Mouse (Mus musculus) adrenal gland, adult 18-20 months (tissue): Measurements from ENCODE around the gene Dbr1. TPM values are rescaled to one million over a fixed set of nuclear protein-coding genes. Genes with fewer than 3 reads are reported as not detected.
"Not testable (repeated sequence)": the region's sequence is repeated elsewhere in the genome, so short reads cannot be mapped to it uniquely, and the experiment has no call there.

Source experiments
- DNase-seq, 2 experiments: peaks; one replicate each; pipeline ENCODE4 v3.0.0; 2021 to 2022; ENCODE audit warnings: low spot score in 2 of 2
- long read RNA-seq, 2 experiments: library from polyadenylated mRNA; stranded (forward); transcript quantifications; one replicate each; pipeline ENCODE4 v2.0.0; 2021
- total RNA-seq, 2 experiments: library from RNA; stranded (reverse); gene quantifications; 1 replicate in 1 of 2; 2 replicates in 1 of 2; pipeline ENCODE4 v1.2.3; 2021

Gene Dbr1
- 10 to 100 TPM; 10.2 to 14.4 TPM for total RNA-seq
- long read RNA-seq, experiment 1, transcript Dbr1-201 (8 exons, 2,261 nt) = major isoform, 11 of 13 reads
- long read RNA-seq, experiment 1, partial matches to known transcripts = 0 of 13 reads
- long read RNA-seq, experiment 1, other reads (novel, unspliced or antisense) = 2 of 13 reads
- long read RNA-seq, experiment 2, transcript Dbr1-201 (8 exons, 2,261 nt) = major isoform, 34 of 38 reads
- long read RNA-seq, experiment 2, partial matches to known transcripts = 1 of 38 reads
- long read RNA-seq, experiment 2, other reads (novel, unspliced or antisense) = 3 of 38 reads

GRCm38 (mm10) chr9:99575677-99576480, at the start of gene Dbr1:
Gene Dbr1, plus strand, starts transcription at chr9:99575799.
- peak; percentile 91 to 92 for DNase-seq

- DNase-seq = no peak
These were observed 43.7 kb upstream of the Dbr1 start for GRCm38 (mm10) chr9:99531865-99532264.

GRCm38 (mm10) chr9:99546259-99546658, 29.3 kb upstream of the Dbr1 start:
- no peak for DNase-seq

DNA sequence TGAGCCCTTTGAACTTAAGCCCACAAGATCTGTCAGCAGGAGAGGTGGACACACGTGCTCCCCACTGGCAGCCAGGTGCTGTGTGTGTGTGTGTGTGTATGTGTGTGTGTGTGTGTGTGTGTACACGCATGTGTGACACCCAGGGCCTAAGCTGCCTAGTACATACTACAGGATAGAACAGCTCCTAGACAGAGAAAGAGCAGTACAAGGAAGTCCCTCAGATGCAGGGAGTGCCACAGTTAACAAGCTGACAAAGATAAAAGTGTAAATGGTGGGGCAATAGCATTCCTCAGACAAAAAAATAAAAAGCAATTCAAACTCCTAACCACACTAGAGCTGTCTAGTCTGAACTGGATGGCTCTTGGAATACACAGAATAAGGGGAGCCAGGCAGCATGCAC, 23.5 kb upstream of the Dbr1 start:
- no peak for DNase-seq

GRCm38 (mm10) chr9:99553049-99553448, 22.6 kb upstream of the Dbr1 start:
- peak in 1 of 2 experiments; percentile 5 for DNase-seq

GRCm38 (mm10) chr9:99554052-99554451, 21.5 kb upstream of the Dbr1 start:
- no peak for DNase-seq

DNA sequence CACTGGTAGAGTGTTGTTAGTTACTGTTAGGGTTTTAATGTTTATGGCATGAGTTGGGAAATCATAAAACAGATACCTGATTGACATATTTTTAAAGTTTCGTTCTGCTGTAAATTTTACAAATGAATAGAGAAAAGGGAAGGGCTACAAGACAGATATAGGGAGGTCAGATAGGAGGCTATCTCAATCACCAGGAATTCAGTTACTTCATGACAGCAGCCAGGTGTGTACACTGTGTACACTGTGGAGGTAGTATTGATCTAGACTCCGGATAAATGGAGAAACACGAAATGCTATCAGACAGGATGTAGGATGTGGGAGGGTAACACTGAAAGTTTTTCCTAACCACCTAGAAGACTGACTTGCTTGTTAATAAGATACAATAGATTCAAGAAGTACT, 20.3 kb upstream of the Dbr1 start:
- no peak for DNase-seq

DNA sequence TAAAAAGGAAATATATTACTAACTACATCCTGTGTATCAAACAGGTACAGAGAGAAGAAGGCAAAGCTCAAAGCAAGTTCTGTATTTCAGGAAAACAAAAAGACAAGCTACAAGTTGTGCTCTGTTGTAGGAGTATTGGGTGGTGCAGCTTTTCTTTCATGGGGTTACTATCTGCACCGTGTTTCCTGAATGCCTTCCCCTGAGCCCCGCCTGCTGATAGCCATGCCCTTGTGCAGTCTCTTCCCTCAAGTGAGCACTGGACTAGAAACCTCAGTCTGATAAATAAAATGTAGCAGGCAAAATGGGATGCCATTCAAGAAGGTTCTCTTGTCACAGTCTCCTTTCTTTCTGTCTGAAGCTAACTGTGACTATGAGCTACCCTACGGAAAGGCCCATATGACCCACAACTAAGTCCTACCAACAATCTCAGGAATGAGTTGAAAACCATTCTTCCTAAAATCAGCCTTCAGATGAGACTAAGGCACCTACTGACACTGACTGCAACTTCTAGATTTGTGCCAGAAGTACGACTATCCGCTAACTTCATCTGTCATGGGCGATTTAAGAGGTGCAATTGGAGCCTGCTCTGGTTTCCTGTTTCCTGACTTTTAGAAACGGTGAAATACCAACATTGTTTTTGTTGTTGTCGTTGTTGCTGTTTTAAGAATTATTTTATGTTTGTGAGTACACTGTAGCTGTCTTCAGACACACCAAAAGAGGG, 17.9 kb upstream of the Dbr1 start:
- no peak for DNase-seq

- no peak for DNase-seq
These were observed 16.6 kb upstream of the Dbr1 start for GRCm38 (mm10) chr9:99558824-99559556.

DNA sequence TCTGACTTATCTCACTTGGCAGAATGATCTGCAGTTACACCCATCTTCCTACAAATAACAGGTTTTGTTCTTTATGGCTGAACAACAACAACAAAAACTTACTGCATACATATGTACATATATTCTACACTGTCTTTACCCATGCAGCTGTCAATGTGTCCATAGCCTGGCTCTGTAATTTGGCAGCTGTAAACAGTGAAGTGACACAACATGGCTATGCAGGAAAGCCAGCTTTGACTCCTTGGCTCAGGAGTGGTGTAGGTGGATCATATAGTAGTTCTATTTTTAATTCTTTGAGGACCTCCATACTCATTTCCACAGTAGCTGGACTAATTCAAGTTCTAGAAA, 16.1 kb upstream of the Dbr1 start:
- no peak for DNase-seq

- DNase-seq = no peak
These were observed 15.2 kb upstream of the Dbr1 start for GRCm38 (mm10) chr9:99560389-99560788.

GRCm38 (mm10) chr9:99563714-99564113, 11.9 kb upstream of the Dbr1 start:
- peak; percentile 64 for DNase-seq

DNA sequence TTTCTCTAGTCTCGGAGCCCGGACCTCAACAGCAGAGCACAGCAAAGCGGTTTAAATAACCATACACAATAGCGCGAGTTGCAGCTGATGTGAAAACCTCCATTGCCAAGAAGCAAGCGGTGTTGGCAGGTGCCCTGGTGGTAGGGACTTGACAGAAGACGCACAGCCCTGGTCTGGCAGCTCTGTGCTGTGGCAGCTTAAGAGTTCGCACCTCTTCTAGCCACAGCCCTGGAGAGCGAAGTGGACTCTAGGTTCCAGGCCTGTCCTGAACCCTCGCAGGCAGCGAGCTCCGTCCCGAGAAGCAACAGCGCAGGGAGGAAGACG, 7.6 kb upstream of the Dbr1 start:
- DNase-seq = no peak

- peak; percentile 91 to 94 for DNase-seq
These were observed 7.1 kb upstream of the Dbr1 start, which contains the start of gene Armc8 for GRCm38 (mm10) chr9:99568347-99569070. Gene Armc8, minus strand, starts transcription at chr9:99568899.

- no peak for DNase-seq
These were observed 6.6 kb upstream of the Dbr1 start for GRCm38 (mm10) chr9:99569071-99569397.

GRCm38 (mm10) chr9:99580655-99581054, 5.1 kb downstream of the Dbr1 start:
- DNase-seq = peak in 1 of 2 experiments; percentile 19

GRCm38 (mm10) chr9:99587505-99588202, 12.1 kb downstream of the Dbr1 start:
- peak; percentile 58 to 65 for DNase-seq

DNA sequence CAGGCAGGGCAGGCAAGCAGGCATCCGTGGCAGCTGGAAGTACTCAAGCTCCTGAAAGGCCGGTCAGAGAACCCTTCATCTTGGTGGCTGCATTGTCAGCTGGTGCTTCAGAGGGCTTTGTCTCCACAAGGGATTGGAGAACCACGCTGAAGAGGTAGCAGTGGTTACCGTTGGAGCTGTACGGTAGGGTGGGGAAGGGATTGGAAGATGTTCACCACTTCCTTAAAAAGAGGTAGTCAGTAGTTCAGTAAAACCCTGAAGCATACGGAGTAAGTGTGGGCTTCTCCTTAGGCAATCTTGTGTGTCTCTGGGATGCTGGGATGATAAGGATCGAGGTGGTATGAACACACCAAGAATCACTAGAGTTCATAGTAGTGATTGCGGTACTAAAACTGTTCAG, 15.5 kb downstream of the Dbr1 start:
- DNase-seq = no peak

- DNase-seq = not testable (repeated sequence)
These were observed 23.5 kb downstream of the Dbr1 start for GRCm38 (mm10) chr9:99599127-99599526.

DNA sequence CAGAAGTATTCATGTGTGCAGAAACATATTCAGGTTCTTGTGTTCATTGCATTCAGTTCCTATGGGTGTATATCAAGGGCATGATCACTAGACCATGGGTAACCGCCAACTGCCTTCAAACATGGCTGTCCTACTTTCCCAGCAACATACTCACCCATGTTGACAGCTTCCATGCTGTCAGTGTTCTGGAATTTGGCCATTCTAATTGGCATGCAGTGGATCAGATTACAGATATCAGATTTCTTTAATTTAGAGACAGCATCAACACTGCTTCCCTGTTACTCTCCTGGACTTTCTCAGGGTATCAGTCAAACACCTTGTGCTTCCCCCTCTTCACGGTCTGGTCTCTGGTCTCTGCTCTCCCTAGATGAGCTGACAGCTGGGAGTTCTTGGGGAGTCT, 28.0 kb downstream of the Dbr1 start:
- DNase-seq = no peak
